Mouse (Mus musculus) MEL (cell line): ENCODE measurements at regions not wholly inside any gene's neighbourhood (a gene's known extent, or its start where the extent isn't known, plus 50 kb on each side); places are given as distances from the start of the nearest gene placed in this dataset.

ENCODE experiments used
- CHD2 ChIP-seq: IDR thresholded peaks from 2 replicates; pipeline ENCODE4 v1.6.1; 2011; ENCODE audit warnings: low read length, improper control_type of control experiment
- CTCF ChIP-seq, 3 experiments: IDR thresholded peaks in 2 of 3; conservative IDR thresholded peaks in 1 of 3; 2 replicates each; pipeline ENCODE4 v1.5.1; 2011 to 2012; ENCODE audit warnings: low read length in 3 of 3, low read depth in 2 of 3, mild to moderate bottlenecking in 2 of 3, improper control_type of control experiment in 1 of 3, inconsistent platforms in 1 of 3, mixed read lengths in 1 of 3, moderate library complexity in 1 of 3; ENCODE audit not compliant: control insufficient read depth in 1 of 3, insufficient read depth in 1 of 3, poor library complexity in 1 of 3, severe bottlenecking in 1 of 3
- HCFC1 ChIP-seq: IDR thresholded peaks from 2 replicates; pipeline ENCODE4 v1.6.1; 2012; ENCODE audit warnings: low read depth, mild to moderate bottlenecking, inconsistent platforms, low read length, improper control_type of control experiment, moderate library complexity
- JUND ChIP-seq: IDR thresholded peaks from 2 replicates; pipeline ENCODE4 v1.6.1; 2011; ENCODE audit warnings: low read depth, mild to moderate bottlenecking, improper control_type of control experiment, low read length
- MYC ChIP-seq: IDR thresholded peaks from 2 replicates; pipeline ENCODE4 v1.6.1; 2011; ENCODE audit warnings: low read depth, mild to moderate bottlenecking, low read length, improper control_type of control experiment, moderate library complexity
- POLR2A ChIP-seq, 2 experiments: IDR thresholded peaks; 2 replicates each; pipeline ENCODE4 v1.6.1; 2011 to 2012; ENCODE audit warnings: low read length in 2 of 2, mild to moderate bottlenecking in 2 of 2, control low read depth in 1 of 2, improper control_type of control experiment in 1 of 2, low read depth in 1 of 2, moderate library complexity in 1 of 2; ENCODE audit not compliant: control insufficient read depth in 1 of 2, insufficient read depth in 1 of 2, poor library complexity in 1 of 2
- SIN3A ChIP-seq: IDR thresholded peaks from 2 replicates; pipeline ENCODE4 v1.6.1; 2012; ENCODE audit warnings: low read length, improper control_type of control experiment, inconsistent platforms
- SMC3 ChIP-seq: IDR thresholded peaks from 2 replicates; pipeline ENCODE4 v1.6.1; 2011; ENCODE audit warnings: low read depth, low read length, improper control_type of control experiment
- TAL1 ChIP-seq: IDR thresholded peaks from 2 replicates; pipeline ENCODE4 v1.6.1; 2012; ENCODE audit warnings: mild to moderate bottlenecking, inconsistent platforms, low read length, moderate library complexity, mixed read lengths
- TCF12 ChIP-seq: IDR thresholded peaks from 2 replicates; pipeline ENCODE4 v1.6.1; 2014; ENCODE audit warnings: low read depth, mild to moderate bottlenecking, inconsistent platforms, low read length, improper control_type of control experiment, moderate library complexity
- ZKSCAN1 ChIP-seq: IDR thresholded peaks from 2 replicates; pipeline ENCODE4 v1.6.1; 2012; ENCODE audit warnings: low read depth, mild to moderate bottlenecking, inconsistent platforms, low read length, improper control_type of control experiment, moderate library complexity
- ZMIZ1 ChIP-seq: IDR thresholded peaks from 2 replicates; pipeline ENCODE4 v1.6.1; 2012; ENCODE audit warnings: low read depth, mild to moderate bottlenecking, inconsistent platforms, low read length, improper control_type of control experiment, moderate library complexity

DNA sequence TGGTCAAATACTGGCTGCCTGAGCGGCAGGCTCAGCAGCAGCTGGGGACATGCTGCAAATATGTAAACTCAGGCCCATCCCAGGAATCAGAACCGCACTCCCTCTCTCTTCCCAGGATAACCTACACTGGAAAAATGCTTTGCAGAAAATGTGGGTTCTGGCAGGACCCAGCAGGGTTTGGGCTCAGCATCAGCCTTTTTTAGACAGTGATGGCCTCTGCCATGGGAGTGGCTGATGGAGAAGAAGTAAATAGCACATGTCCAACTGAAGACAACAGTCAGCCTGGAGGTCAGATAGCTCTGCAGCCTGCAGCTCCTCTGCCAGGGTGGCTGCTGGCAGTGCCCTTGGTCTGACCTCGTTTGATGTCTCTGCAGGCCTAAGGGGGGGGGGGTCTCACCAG, 220.2 kb upstream of the Mphosph6 start:
- no peak for TF ChIP-seq CTCF (IDR thresholded peaks at IDR 0.05 in 2 of 3, conservative IDR thresholded peaks at IDR 0.05 in 1 of 3; ENCODE audit: control insufficient read depth in 1 of 3, insufficient read depth in 1 of 3, low read depth in 2 of 3, low read length in 3 of 3, poor library complexity in 1 of 3, severe bottlenecking in 1 of 3)
- no peak for TF ChIP-seq ZKSCAN1
- no peak for TF ChIP-seq SMC3
- no peak for TF ChIP-seq ZMIZ1
- TF ChIP-seq CHD2, result no peak
- TF ChIP-seq HCFC1, result no peak
- no peak for TF ChIP-seq TAL1
- TF ChIP-seq MYC, result no peak
- no peak for TF ChIP-seq POLR2A (IDR thresholded peaks at IDR 0.05; ENCODE audit: control insufficient read depth in 1 of 2, insufficient read depth in 1 of 2, low read depth in 1 of 2, low read length in 2 of 2, poor library complexity in 1 of 2)
- no peak for TF ChIP-seq TCF12
- TF ChIP-seq SIN3A, result no peak
- no peak for TF ChIP-seq JUND
